Mouse (Mus musculus) gastrocnemius, adult 8-10 months (tissue): ENCODE results near the gene Ctsh. TPM values are rescaled to one million over a fixed set of nuclear protein-coding genes. Genes with fewer than 3 reads are reported as not detected.
"Not testable (repeated sequence)": the region's sequence is repeated elsewhere in the genome, so short reads cannot be mapped to it uniquely, and the experiment has no call there.

ENCODE experiments used
- DNase-seq, 2 experiments: peaks; one replicate each; pipeline ENCODE4 v3.0.0; 2022; ENCODE audit warnings: low spot score in 2 of 2
- total RNA-seq, 4 experiments: library from RNA; stranded (reverse); gene quantifications; 2 replicates each; pipeline ENCODE4 v1.2.4; 2022

Gene Ctsh
- total RNA-seq, 4 experiments from 2014 or later, result 5.3 to 9.3 (median 6.7) TPM

GRCm38 (mm10) chr9:90056716-90057115 lies 2.8 kb downstream of the Ctsh start:
- no peak for DNase-seq

- DNase-seq, result no peak
Observed at GRCm38 (mm10) chr9:90059828-90060573, 6.0 kb downstream of the Ctsh start.

- no peak for DNase-seq
Observed at GRCm38 (mm10) chr9:90060574-90060875, 6.6 kb downstream of the Ctsh start.

- DNase-seq, result not testable (repeated sequence)
Observed at GRCm38 (mm10) chr9:90060932-90061331, 7.0 kb downstream of the Ctsh start.

GRCm38 (mm10) chr9:90067341-90067740 lies 13.4 kb downstream of the Ctsh start:
- no peak for DNase-seq

GRCm38 (mm10) chr9:90068786-90069185 lies 14.8 kb downstream of the Ctsh start:
- no peak for DNase-seq

GRCm38 (mm10) chr9:90069485-90069884 lies 15.5 kb downstream of the Ctsh start:
- no peak for DNase-seq

GRCm38 (mm10) chr9:90070174-90070573 lies 16.2 kb downstream of the Ctsh start:
- no peak for DNase-seq

- no peak for DNase-seq
Observed at GRCm38 (mm10) chr9:90075336-90075735, 21.4 kb downstream of the Ctsh start.

GRCm38 (mm10) chr9:90076131-90076530 lies 22.2 kb downstream of the Ctsh start:
- no peak for DNase-seq

- DNase-seq, result peak; percentile 22 to 39
Observed at GRCm38 (mm10) chr9:90076849-90077461, 23.0 kb downstream of the Ctsh start.

- not testable (repeated sequence) for DNase-seq
Observed at GRCm38 (mm10) chr9:90081961-90082360, 28.0 kb downstream of the Ctsh start.

- no peak for DNase-seq
Observed at GRCm38 (mm10) chr9:90082992-90083391, 29.0 kb downstream of the Ctsh start.

GRCm38 (mm10) chr9:90084152-90084551 lies 30.2 kb downstream of the Ctsh start:
- DNase-seq, result no peak

GRCm38 (mm10) chr9:90084766-90085468 lies 31.0 kb downstream of the Ctsh start:
- DNase-seq, result no peak

- DNase-seq, result no peak
Observed at GRCm38 (mm10) chr9:90087906-90088485, 34.0 kb downstream of the Ctsh start.

- DNase-seq, result no peak
Observed at GRCm38 (mm10) chr9:90089339-90090104, 35.6 kb downstream of the Ctsh start.

GRCm38 (mm10) chr9:90098934-90099333 lies 45.0 kb downstream of the Ctsh start:
- no peak for DNase-seq

- DNase-seq, result no peak
Observed at GRCm38 (mm10) chr9:90100760-90101159, 46.8 kb downstream of the Ctsh start.

GRCm38 (mm10) chr9:90105462-90105861 lies 51.5 kb downstream of the Ctsh start:
- DNase-seq, result no peak

- no peak for DNase-seq
Observed at GRCm38 (mm10) chr9:90106915-90107314, 53.0 kb downstream of the Ctsh start.
